Mouse (Mus musculus) frontal cortex, adult 2 months (tissue): Measurements from ENCODE around the gene Olfr1310. TPM values are rescaled to one million over a fixed set of nuclear protein-coding genes. Genes with fewer than 3 reads are reported as not detected.
"Not testable (repeated sequence)": the region's sequence is repeated elsewhere in the genome, so short reads cannot be mapped to it uniquely, and the experiment has no call there.

Experiments used
- DNase-seq, 2 experiments: peaks; one replicate each; pipeline ENCODE4 v3.0.0; 2022; ENCODE audit warnings: low spot score in 1 of 2; ENCODE audit errors: extremely low spot score in 1 of 2
- polyA plus RNA-seq: library from polyadenylated mRNA; depleted of rRNA; stranded (reverse); fragments of >200 nt; gene quantifications from 2 replicates; pipeline ENCODE4 v1.2.3, GENCODE M21; 2012; rRNA removed

Olfr1310 gene
- not detected in 2 replicates for polyA plus RNA-seq

GRCm38 (mm10) chr2:112012608-112013007 is at the start of gene Olfr1310:
Olfr1310 (minus strand) TSS chr2:112012708.
- no peak for DNase-seq

GRCm38 (mm10) chr2:112050138-112050537 is 37.6 kb upstream of the Olfr1310 start, which contains the start of gene Olfr1312:
Olfr1312 (minus strand) TSS chr2:112050238.
- DNase-seq = no peak

DNA sequence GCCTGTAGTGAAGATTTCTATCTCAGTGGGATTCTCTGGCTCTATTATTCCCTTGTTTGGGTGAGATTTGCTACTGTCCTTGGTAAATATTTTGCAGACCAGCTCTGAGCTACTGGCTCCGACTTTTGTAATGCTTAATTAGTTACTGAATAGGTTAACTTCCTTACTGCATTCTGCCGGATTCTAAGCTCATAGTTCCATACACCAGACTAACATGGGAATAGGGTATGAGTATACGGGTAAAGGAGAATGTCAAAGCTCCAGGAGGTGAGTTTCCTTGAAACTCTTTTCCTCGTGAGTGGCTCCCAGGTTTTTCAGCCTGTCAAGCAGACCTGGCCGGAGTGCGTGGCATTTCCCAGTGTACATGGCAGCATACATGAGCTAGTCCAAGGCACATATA is 14.5 kb upstream of the Olfr1310 start:
- not testable (repeated sequence) for DNase-seq

DNA sequence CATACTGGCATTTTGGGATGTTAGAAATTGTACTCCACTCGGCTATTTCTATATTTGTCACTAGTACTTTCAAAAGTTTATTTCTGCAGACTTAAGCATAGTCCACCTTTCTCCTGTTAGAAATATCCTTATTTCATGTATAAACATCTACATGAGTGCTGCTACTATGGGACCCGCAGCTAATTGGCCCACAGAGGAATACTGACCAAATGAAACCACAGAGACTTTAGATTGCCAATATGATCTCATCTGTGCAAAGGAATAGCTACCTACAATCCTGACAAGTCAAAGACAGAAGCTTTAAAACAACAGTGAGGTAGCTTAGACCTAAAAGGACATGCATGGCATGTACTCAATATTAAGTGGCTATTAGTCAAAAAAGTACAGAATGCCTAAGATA is 11.8 kb upstream of the Olfr1310 start, which contains the start of gene Olfr1311:
TSS of gene Olfr1311 (minus strand) at position 101 of the 400 bp plus-strand sequence.
- no peak for DNase-seq

GRCm38 (mm10) chr2:112014900-112015299 is 2.4 kb upstream of the Olfr1310 start:
- no peak for DNase-seq

- DNase-seq = no peak
Observed at GRCm38 (mm10) chr2:111990181-111990580, 22.3 kb downstream of the Olfr1310 start, which contains the start of gene Olfr1309. Olfr1309 (minus strand) TSS chr2:111990281.

GRCm38 (mm10) chr2:111964844-111965243 is 47.7 kb downstream of the Olfr1310 start, which contains the start of gene Olfr1308:
Olfr1308 (minus strand) TSS chr2:111964944.
- DNase-seq = no peak

Other genes with a start within 250 kb of the Olfr1310 start
- not detected in 2 replicates for gene Olfr1302, start 235.3 kb downstream of the Olfr1310 start, polyA plus RNA-seq
- not detected in 2 replicates for gene Olfr1303, start 192.4 kb downstream of the Olfr1310 start, polyA plus RNA-seq
- gene Olfr1305, start 135.6 kb downstream of the Olfr1310 start, polyA plus RNA-seq = not detected in 2 replicates
- gene Olfr1306, start 96.4 kb downstream of the Olfr1310 start, polyA plus RNA-seq = not detected in 2 replicates
- gene Olfr1307, start 63.3 kb downstream of the Olfr1310 start, polyA plus RNA-seq = under 0.01 TPM in 1 of 2 replicates, not detected in the other
- not detected in 2 replicates for gene Olfr1308, start 47.8 kb downstream of the Olfr1310 start, polyA plus RNA-seq
- gene Olfr1309, start 22.4 kb downstream of the Olfr1310 start, polyA plus RNA-seq = not detected in 2 replicates
- gene Olfr1311, start 11.7 kb upstream of the Olfr1310 start, polyA plus RNA-seq = not detected in 2 replicates
- gene Olfr1312, start 37.5 kb upstream of the Olfr1310 start, polyA plus RNA-seq = not detected in 2 replicates
- not detected in 2 replicates for gene Olfr1313, start 65.1 kb upstream of the Olfr1310 start, polyA plus RNA-seq
- 0.06 TPM in 1 of 2 replicates, not detected in the other for gene Olfr1314, start 84.1 kb upstream of the Olfr1310 start, polyA plus RNA-seq
- not detected in 2 replicates for gene Olfr1315-ps1, start 102.7 kb upstream of the Olfr1310 start, polyA plus RNA-seq
- 0.04 TPM in 1 of 2 replicates, not detected in the other for gene Olfr1316, start 122.3 kb upstream of the Olfr1310 start, polyA plus RNA-seq
- not detected in 2 replicates for gene Olfr1317, start 127.6 kb upstream of the Olfr1310 start, polyA plus RNA-seq
- gene Olfr1318, start 141.5 kb upstream of the Olfr1310 start, polyA plus RNA-seq = not detected in 2 replicates
- gene Lpcat4, start 226.8 kb upstream of the Olfr1310 start, polyA plus RNA-seq = 245 and 291 TPM in 2 replicates
- 0.06 TPM in 1 of 2 replicates, not detected in the other for gene Nutm1, start 246.6 kb upstream of the Olfr1310 start, polyA plus RNA-seq
- 79.1 and 85.5 TPM in 2 replicates for gene Nop10, start 249.2 kb upstream of the Olfr1310 start, polyA plus RNA-seq